Mouse (Mus musculus) megakaryocyte-erythroid progenitor cell, adult 5 weeks (primary cell): Measurements from ENCODE around the gene Arl14. TPM values are rescaled to one million over a fixed set of nuclear protein-coding genes. Genes with fewer than 3 reads are reported as not detected.

ENCODE experiments used
- polyA plus RNA-seq: library from polyadenylated mRNA; stranded (reverse); fragments of >175 nt; gene quantifications from 2 replicates; pipeline ENCODE4 v1.2.3, GENCODE M21; 2012

Arl14 gene
- not detected in 2 replicates for polyA plus RNA-seq

GRCm38 (mm10) chr3:69221806-69222501, at the start of gene Arl14:
Gene Arl14 (plus strand): TSS chr3:69222419.

Other genes with a start within 250 kb of the Arl14 start
- gene Ift80, start 217.8 kb upstream of the Arl14 start, polyA plus RNA-seq = 0.27 and 0.59 TPM in 2 replicates
- gene Smc4, start 217.7 kb upstream of the Arl14 start, polyA plus RNA-seq = 80.1 and 89.4 TPM in 2 replicates
- gene Trim59, start 177.7 kb upstream of the Arl14 start, polyA plus RNA-seq = 8.2 and 14.1 TPM in 2 replicates
- 15.7 and 17.5 TPM in 2 replicates for gene Kpna4, start 95.3 kb upstream of the Arl14 start, polyA plus RNA-seq
- gene Ppm1l, start 94.4 kb downstream of the Arl14 start, polyA plus RNA-seq = 0.87 and 1.1 TPM in 2 replicates